Mouse (Mus musculus) heart, postnatal 0 days (tissue): ENCODE measurements around the gene Taf12.

Experiments
- CTCF ChIP-seq: IDR thresholded peaks from 2 replicates; pipeline ENCODE4 v1.5.1; 2016; ENCODE audit warnings: antibody characterized with exemption, control low read depth, low read depth
- EP300 ChIP-seq: IDR thresholded peaks from 2 replicates; pipeline ENCODE4 v1.6.1; 2016; ENCODE audit warnings: antibody characterized with exemption, low read depth

DNA sequence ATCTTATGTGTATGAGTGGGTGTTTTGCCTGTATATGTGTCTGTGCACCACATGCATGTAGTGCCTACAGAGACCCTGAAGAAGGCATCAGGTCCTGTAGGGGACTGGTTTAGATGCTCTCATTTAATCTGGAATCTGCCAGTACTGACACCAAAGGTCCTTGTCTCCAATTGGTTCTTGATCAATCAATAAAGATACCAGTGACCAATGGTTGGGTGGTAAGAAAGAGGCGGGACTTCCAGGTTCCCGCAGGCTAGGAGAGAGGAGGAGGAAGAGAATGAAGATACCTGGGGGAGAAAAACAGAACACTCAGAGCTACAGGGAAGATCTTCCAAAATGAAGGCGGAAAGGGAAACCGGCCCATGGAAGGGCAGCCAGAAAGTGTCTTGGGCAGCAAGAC, 35.8 kb upstream of the Taf12 start:
- TF ChIP-seq CTCF = no peak
- TF ChIP-seq EP300 = no peak
